Comparison of ENCODE assay signal across 8 mouse cellular contexts in genomic region chr19:5797381-5798111, GRCm38 (mm10). TPM values are rescaled to one million over a fixed set of nuclear protein-coding genes. Genes with fewer than 3 reads are reported as not detected.
DNase-seq lines count a peak whose midpoint lies in the region; ATAC-seq and TF ChIP-seq lines count a peak whose summit lies in the region.

No protein-coding gene starts in this region.

- 5% methylated on average over 7 of the region's 7 CpGs for WGBS in lung, embryonic 14.5 days
- WGBS in heart, postnatal 0 days: 5% methylated on average over 7 of the region's 7 CpGs

- peaks cover 10% of the 10 kb centered on the region; the same call in 1 of the 2 replicates for H3K4me1 ChIP-seq in lung, embryonic 14.5 days (ENCODE audit: insufficient read depth)
- no peaks in the 10 kb centered on the region for H3K4me1 ChIP-seq in cortical plate, adult 2 months (ENCODE audit: control insufficient read depth, insufficient read depth, low read length)
- H3K4me1 ChIP-seq in heart, postnatal 0 days (ENCODE audit: control insufficient read depth, insufficient read depth): no peaks in the 10 kb centered on the region

- H3K4me2 ChIP-seq in lung, embryonic 14.5 days: peak overlapping the region; percentile 99
- peak overlapping the region; percentile 71 for H3K4me2 ChIP-seq in heart, postnatal 0 days (ENCODE audit: low read depth, low read length)

- ATAC-seq in lung, embryonic 14.5 days (ENCODE audit: insufficient read depth): no peak
- ATAC-seq in heart, postnatal 0 days (ENCODE audit: insufficient read depth, low read depth): no peak
- ATAC-seq in monocyte, adult 5-6 weeks (replicated peaks; ENCODE audit: insufficient number of reproducible peaks, low FRiP score, low TSS enrichment, poor library complexity, severe bottlenecking): no peak

- TF ChIP-seq EP300 in heart, postnatal 0 days (IDR thresholded peaks at IDR 0.05; ENCODE audit: low read depth): peak; percentile 41; the same call in 1 of the 2 replicates

- peak overlapping the region; percentile 88 for H3K9ac ChIP-seq in lung, embryonic 14.5 days
- H3K9ac ChIP-seq in heart, postnatal 0 days (replicated peaks; ENCODE audit: low read depth, low read length): peak overlapping the region; percentile 100

- no peaks in the 10 kb centered on the region for H3K27me3 ChIP-seq in lung, embryonic 14.5 days (ENCODE audit: insufficient read depth, low read length)
- no peaks in the 10 kb centered on the region for H3K27me3 ChIP-seq in heart, postnatal 0 days (ENCODE audit: control insufficient read depth, insufficient read depth, low read length)

- no peak; the same call in 1 of the 2 replicates for TF ChIP-seq POLR2A in cortical plate, adult 2 months (IDR thresholded peaks at IDR 0.05; ENCODE audit: extremely low read depth, insufficient read depth, low read length)

- peak overlapping the region; percentile 86 for H3K4me3 ChIP-seq in lung, embryonic 14.5 days (ENCODE audit: low read depth, low read length)
- H3K4me3 ChIP-seq in cortical plate, adult 2 months (ENCODE audit: insufficient read depth, low read length): peak overlapping the region; percentile 100
- H3K4me3 ChIP-seq in heart, postnatal 0 days (ENCODE audit: low read depth, low read length): peak overlapping the region; percentile 90

- H3K27ac ChIP-seq in lung, embryonic 14.5 days (ENCODE audit: low read depth): peak overlapping the region; percentile 51
- no peak overlapping the region for H3K27ac ChIP-seq in cortical plate, adult 2 months (ENCODE audit: insufficient read depth, low read length)
- peak overlapping the region; percentile 82 for H3K27ac ChIP-seq in heart, postnatal 0 days (ENCODE audit: low read depth)

- H3K9me3 ChIP-seq in lung, embryonic 14.5 days (ENCODE audit: low read depth, low read length): no peaks in the 10 kb centered on the region
- H3K9me3 ChIP-seq in heart, postnatal 0 days (replicated peaks; ENCODE audit: control insufficient read depth, low read length): no peaks in the 10 kb centered on the region

- peaks cover 59% of the 10 kb centered on the region for H3K36me3 ChIP-seq in lung, embryonic 14.5 days (ENCODE audit: insufficient read depth)
- peaks cover 58% of the 10 kb centered on the region for H3K36me3 ChIP-seq in heart, postnatal 0 days (replicated peaks; ENCODE audit: control insufficient read depth, insufficient read depth, low read length)

- peak; percentile 51 for DNase-seq in lung, embryonic 14.5 days
- no peak for DNase-seq in lung, postnatal 36 days
- peak; percentile 61 for DNase-seq in heart, postnatal 0 days (ENCODE audit: low spot score)
- peak; percentile 21 for DNase-seq in lung, postnatal 10 days
- DNase-seq in gastrocnemius, postnatal 10 days: no peak
- DNase-seq in frontal cortex, postnatal 14 days (ENCODE audit: low spot score in 2 of 2): no peak

- no peak for TF ChIP-seq CTCF in lung, embryonic 14.5 days (IDR thresholded peaks at IDR 0.05; ENCODE audit: low read depth)
- no peak for TF ChIP-seq CTCF in cortical plate, adult 2 months (IDR thresholded peaks at IDR 0.05; ENCODE audit: extremely low read depth, insufficient read depth, low read length)
- TF ChIP-seq CTCF in heart, postnatal 0 days (IDR thresholded peaks at IDR 0.05; ENCODE audit: low read depth): no peak

RNA-seq across cellular contexts. Expression of gene Scyl1, which starts 26.3 kb away (rescaled TPM):
- 74.8 and 84.5 TPM in 2 replicates for polyA plus RNA-seq in lung, embryonic 14.5 days (2014; fragmentation: Nextera tagmentation; extraction: Ambion mirVana)
- 120 and 124 TPM in 2 replicates for polyA plus RNA-seq in cortical plate, adult 2 months (2012; rRNA removed)
- 78.0 and 82.4 TPM in 2 replicates for total RNA-seq in heart, postnatal 0 days (2014; rRNA removed; ENCODE audit: low replicate concordance)
- polyA plus RNA-seq in heart, postnatal 0 days (2015; fragmentation: Nextera tagmentation; extraction: Ambion mirVana): 46.1 and 47.1 TPM in 2 replicates
- 10 to 100 TPM; 56.0 to 59.6 TPM for total RNA-seq in gastrocnemius, postnatal 10 days (2021)
- 37.3 to 55.9 TPM (median 44.9 TPM) in 3 replicates for total RNA-seq in monocyte, adult 5-6 weeks (2017)

RNA-seq across cellular contexts. Expression of gene Ltbp3, which starts 56.8 kb away (rescaled TPM):
- 51.8 and 55.9 TPM in 2 replicates for polyA plus RNA-seq in lung, embryonic 14.5 days (2014; fragmentation: Nextera tagmentation; extraction: Ambion mirVana)
- 54.2 and 54.9 TPM in 2 replicates for polyA plus RNA-seq in cortical plate, adult 2 months (2012; rRNA removed)
- total RNA-seq in heart, postnatal 0 days (2014; rRNA removed; ENCODE audit: low replicate concordance): 60.0 and 73.4 TPM in 2 replicates
- polyA plus RNA-seq in heart, postnatal 0 days (2015; fragmentation: Nextera tagmentation; extraction: Ambion mirVana): 15.4 and 16.3 TPM in 2 replicates
- 100 to 1,000 TPM in 1 of 2 experiments, 10 to 100 TPM in 1; 88.0 to 113 TPM for total RNA-seq in gastrocnemius, postnatal 10 days (2021)
- 1.2 to 9.7 TPM (median 2.2 TPM) in 3 replicates for total RNA-seq in monocyte, adult 5-6 weeks (2017)

Comparison
In these comparisons a context has a peak if more than half of its experiments do, and no peak if none do; other contexts are left out.
1. DNase-seq: peak in lung, embryonic 14.5 days (single experiment), heart, postnatal 0 days (single experiment) and lung, postnatal 10 days (single experiment); none in lung, postnatal 36 days (single experiment), gastrocnemius, postnatal 10 days (single experiment) and frontal cortex, postnatal 14 days (0 of 2).
2. Peak in every context shown above with its lines, with median percentiles within 50 percentile points of each other: H3K4me3 ChIP-seq.